In genomic region chr11:22661713-22662551, GRCm38 (mm10) we compare ENCODE assay signal across 9 mouse cellular contexts.
DNase-seq lines count a peak whose midpoint lies in the region; ATAC-seq lines count a peak whose summit lies in the region.
"Had no signal": no experiment of that assay in that cellular context is flagged by ENCODE, and none has a peak within 500 bp of the region (broad histone marks: within the 10 kb centered on the region; RNA-seq: fewer than 3 reads in every experiment).

No protein-coding gene starts in this region.

- ATAC-seq in embryonic facial prominence, embryonic 13.5 days (ENCODE audit: insufficient number of reproducible peaks, insufficient read depth, low FRiP score, low TSS enrichment, low read depth), result peak; percentile 10; the same call in 1 of the 2 replicates
- 0 out of 2 replicates have a peak, but pooled peaks have one; percentile 26 for ATAC-seq in limb, embryonic 12.5 days (ENCODE audit: insufficient number of reproducible peaks, insufficient read depth, low FRiP score, low TSS enrichment, low read depth)
- peak; percentile 39; the same call in 1 of the 2 replicates for ATAC-seq in midbrain, embryonic 14.5 days (ENCODE audit: low FRiP score, low TSS enrichment)
- ATAC-seq: inflammation-experienced regulatory T-cells, adult 6 months had no signal

- no peaks in the 10 kb centered on the region for H3K36me3 ChIP-seq in embryonic facial prominence, embryonic 13.5 days
- H3K36me3 ChIP-seq in embryonic facial prominence, embryonic 10.5 days (replicated peaks), result no peaks in the 10 kb centered on the region
- no peaks in the 10 kb centered on the region for H3K36me3 ChIP-seq in limb, embryonic 12.5 days
- no peaks in the 10 kb centered on the region for H3K36me3 ChIP-seq in limb, embryonic 10.5 days
- H3K36me3 ChIP-seq in midbrain, embryonic 14.5 days (ENCODE audit: control insufficient read depth, insufficient read depth, low read length), result no peaks in the 10 kb centered on the region

- DNase-seq in embryonic facial prominence, embryonic 10.5 days (ENCODE audit: low spot score), result no peak
- no peak for DNase-seq in limb, embryonic 10.5 days (ENCODE audit: low spot score)
- DNase-seq in brain, adult 2 months (ENCODE audit: low read depth, low spot score), result peak; percentile 53
- no peak for DNase-seq in midbrain, embryonic 14.5 days
- DNase-seq in kidney, postnatal 36 days, result no peak
- no peak for DNase-seq in spleen, postnatal 36 days (ENCODE audit: low spot score in 2 of 2)

- no peak overlapping the region for H3K27ac ChIP-seq in embryonic facial prominence, embryonic 13.5 days
- H3K27ac ChIP-seq in embryonic facial prominence, embryonic 10.5 days (replicated peaks), result no peak overlapping the region
- H3K27ac ChIP-seq in limb, embryonic 12.5 days, result no peak overlapping the region
- no peak overlapping the region for H3K27ac ChIP-seq in limb, embryonic 10.5 days
- no peak overlapping the region for H3K27ac ChIP-seq in midbrain, embryonic 14.5 days (replicated peaks; ENCODE audit: low read depth, low read length)

- no peak overlapping the region for H3K4me2 ChIP-seq in embryonic facial prominence, embryonic 13.5 days
- no peak overlapping the region for H3K4me2 ChIP-seq in limb, embryonic 12.5 days
- H3K4me2 ChIP-seq in midbrain, embryonic 14.5 days (ENCODE audit: low read length), result no peak overlapping the region

- H3K9ac ChIP-seq in embryonic facial prominence, embryonic 13.5 days, result no peak overlapping the region
- H3K9ac ChIP-seq in limb, embryonic 12.5 days (replicated peaks), result no peak overlapping the region
- H3K9ac ChIP-seq in midbrain, embryonic 14.5 days (replicated peaks; ENCODE audit: low read length), result no peak overlapping the region

- H3K4me3 ChIP-seq in embryonic facial prominence, embryonic 13.5 days, result no peak overlapping the region
- H3K4me3 ChIP-seq in embryonic facial prominence, embryonic 10.5 days, result no peak overlapping the region
- no peak overlapping the region for H3K4me3 ChIP-seq in limb, embryonic 12.5 days (replicated peaks)
- H3K4me3 ChIP-seq in limb, embryonic 10.5 days, result no peak overlapping the region
- no peak overlapping the region for H3K4me3 ChIP-seq in midbrain, embryonic 14.5 days (replicated peaks; ENCODE audit: low read depth, low read length)

- no peaks in the 10 kb centered on the region for H3K9me3 ChIP-seq in embryonic facial prominence, embryonic 13.5 days
- no peaks in the 10 kb centered on the region for H3K9me3 ChIP-seq in embryonic facial prominence, embryonic 10.5 days
- no peaks in the 10 kb centered on the region for H3K9me3 ChIP-seq in limb, embryonic 12.5 days
- no peaks in the 10 kb centered on the region for H3K9me3 ChIP-seq in limb, embryonic 10.5 days (replicated peaks)
- H3K9me3 ChIP-seq in midbrain, embryonic 14.5 days (ENCODE audit: control insufficient read depth, low read length), result no peaks in the 10 kb centered on the region

- H3K27me3 ChIP-seq in embryonic facial prominence, embryonic 13.5 days, result no peaks in the 10 kb centered on the region
- H3K27me3 ChIP-seq in embryonic facial prominence, embryonic 10.5 days (replicated peaks; ENCODE audit: low read depth, poor library complexity, severe bottlenecking), result no peaks in the 10 kb centered on the region
- H3K27me3 ChIP-seq in limb, embryonic 12.5 days, result no peaks in the 10 kb centered on the region
- no peaks in the 10 kb centered on the region for H3K27me3 ChIP-seq in limb, embryonic 10.5 days (ENCODE audit: low read depth, poor library complexity, severe bottlenecking)
- no peaks in the 10 kb centered on the region for H3K27me3 ChIP-seq in midbrain, embryonic 14.5 days (ENCODE audit: control insufficient read depth, insufficient read depth, low read length)

- H3K4me1 ChIP-seq in embryonic facial prominence, embryonic 13.5 days, result peaks cover 3% of the 10 kb centered on the region; the same call in 1 of the 2 replicates
- H3K4me1 ChIP-seq in embryonic facial prominence, embryonic 10.5 days, result peaks cover 8% of the 10 kb centered on the region; the same call in 1 of the 2 replicates
- no peaks in the 10 kb centered on the region; the same call in 1 of the 2 replicates for H3K4me1 ChIP-seq in limb, embryonic 12.5 days (replicated peaks)
- H3K4me1 ChIP-seq in limb, embryonic 10.5 days, result peaks cover 8% of the 10 kb centered on the region; the same call in 1 of the 2 replicates
- no peaks in the 10 kb centered on the region for H3K4me1 ChIP-seq in midbrain, embryonic 14.5 days (ENCODE audit: control insufficient read depth, insufficient read depth, low read length)

- 51% methylated on average over 10 of the region's 12 CpGs for WGBS in embryonic facial prominence, embryonic 13.5 days
- WGBS in embryonic facial prominence, embryonic 10.5 days, result 58% methylated on average over 11 of the region's 12 CpGs
- 53% methylated on average over 11 of the region's 12 CpGs for WGBS in limb, embryonic 12.5 days
- 57% methylated on average over 11 of the region's 12 CpGs for WGBS in limb, embryonic 10.5 days
- WGBS in midbrain, embryonic 14.5 days, result 57% methylated on average over 11 of the region's 12 CpGs
